Mouse (Mus musculus) heart, embryonic 14.5 days (tissue): ENCODE measurements at regions not wholly inside any gene's neighbourhood (a gene's known extent, or its start where the extent isn't known, plus 50 kb on each side); places are given as distances from the start of the nearest gene placed in this dataset.
"Not testable (repeated sequence)": the region's sequence is repeated elsewhere in the genome, so short reads cannot be mapped to it uniquely, and the experiment has no call there.

Experiments used
- ATAC-seq: fragments of 200-750 bp; cut with Nextera tagmentation; 2 replicates; pipeline ENCODE4 v1.8.0; 2017; ENCODE audit warnings: low read depth, moderate TSS enrichment; ENCODE audit not compliant: insufficient number of reproducible peaks, insufficient read depth, low FRiP score
- H3K27ac ChIP-seq, 2 experiments: fragments of 200-500 bp in 1 of 2; fragments of 300-500 bp in 1 of 2; sonication (generic) in 1 of 2; replicated peaks in 1 of 2; 2 replicates each; pipeline ENCODE4 v1.5.1; 2012 to 2014; ENCODE audit warnings: low read depth in 2 of 2, low read length in 2 of 2, control low read depth in 1 of 2, mild to moderate bottlenecking in 1 of 2, mixed read lengths in 1 of 2; ENCODE audit not compliant: control insufficient read depth in 1 of 2, insufficient read depth in 1 of 2
- H3K27me3 ChIP-seq: fragments of 300-500 bp; sonication (generic); 2 replicates; pipeline ENCODE4 v1.6.1; 2014; ENCODE audit warnings: mild to moderate bottlenecking, low read length, control low read depth; ENCODE audit not compliant: control insufficient read depth, insufficient read depth
- H3K36me3 ChIP-seq: fragments of 300-500 bp; sonication (generic); 2 replicates; pipeline ENCODE4 v1.6.1; 2014; ENCODE audit warnings: mild to moderate bottlenecking, control low read depth, low read length, mixed read lengths; ENCODE audit not compliant: control insufficient read depth, insufficient read depth
- H3K4me1 ChIP-seq, 2 experiments: fragments of 200-500 bp in 1 of 2; fragments of 300-500 bp in 1 of 2; sonication (generic) in 1 of 2; 2 replicates each; pipeline ENCODE4 v1.6.1; 2012 to 2014; ENCODE audit warnings: low read length in 2 of 2, control low read depth in 1 of 2, mixed read lengths in 1 of 2; ENCODE audit not compliant: control insufficient read depth in 2 of 2, insufficient read depth in 2 of 2
- H3K4me2 ChIP-seq: fragments of 300-500 bp; sonication (generic); 2 replicates; pipeline ENCODE4 v1.6.1; 2014; ENCODE audit warnings: mild to moderate bottlenecking, low read length
- H3K4me3 ChIP-seq, 2 experiments: fragments of 200-500 bp in 1 of 2; fragments of 300-500 bp in 1 of 2; sonication (generic) in 1 of 2; 2 replicates each; pipeline ENCODE4 v1.5.1; 2012 to 2014; ENCODE audit warnings: low read length in 2 of 2, mild to moderate bottlenecking in 2 of 2, control low read depth in 1 of 2, low read depth in 1 of 2, moderate library complexity in 1 of 2; ENCODE audit not compliant: control insufficient read depth in 1 of 2, insufficient read depth in 1 of 2
- H3K9ac ChIP-seq: fragments of 300-500 bp; sonication (generic); 2 replicates; pipeline ENCODE4 v1.6.1; 2014; ENCODE audit warnings: mild to moderate bottlenecking, low read length
- H3K9me3 ChIP-seq: fragments of 300-500 bp; sonication (generic); 2 replicates; pipeline ENCODE4 v1.6.1; 2016; ENCODE audit warnings: low read length, control low read depth; ENCODE audit not compliant: control insufficient read depth
- WGBS: fragments of 180-500 bp; shearing (Covaris S2); extraction: QIAGEN DNeasy Blood & Tissue Kit; methylation state at CpG from one replicate; pipeline ENCODE4 v1.1.7; 2014; 5-methylcytosine and 5-hydroxymethylcytosine counted together

- WGBS: 76% methylated on average over 1 of the region's 2 CpGs
- H3K4me1 ChIP-seq: no peaks in the 10 kb centered on the region
- no peak for ATAC-seq
Measured at GRCm38 (mm10) chr1:17545311-17545710, 600.4 kb downstream of the Crisp4 start.

DNA sequence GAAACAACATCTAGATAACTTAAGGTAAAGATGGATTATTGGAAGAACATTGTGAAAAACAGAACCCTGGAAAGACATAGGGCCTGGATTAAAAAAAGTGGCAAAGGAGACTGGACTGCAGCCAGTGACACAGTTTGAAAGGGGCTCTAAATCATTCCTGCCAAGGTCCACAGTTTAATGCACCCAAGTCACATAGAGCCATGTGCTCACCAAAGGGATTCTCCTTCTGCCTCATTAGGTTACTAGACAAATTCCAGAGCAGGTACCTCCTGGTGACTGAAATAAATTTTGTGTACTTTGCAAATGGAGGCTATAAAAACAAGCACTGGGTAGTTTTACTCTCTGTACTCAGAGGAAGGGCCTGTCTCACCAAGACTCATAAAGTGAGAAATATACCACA, 607.5 kb downstream of the Crisp4 start:
- H3K27me3 ChIP-seq: no peaks in the 10 kb centered on the region
- H3K4me1 ChIP-seq: no peaks in the 10 kb centered on the region
- H3K4me2 ChIP-seq: no peak overlapping the region
- no peak for ATAC-seq
- H3K9ac ChIP-seq: no peak overlapping the region
- no peaks in the 10 kb centered on the region for H3K36me3 ChIP-seq
- 0 out of 2 replicates have a peak, but pooled peaks cover 2% of the 10 kb centered on the region for H3K9me3 ChIP-seq
- H3K27ac ChIP-seq: no peak overlapping the region
- no peak overlapping the region for H3K4me3 ChIP-seq

More at GRCm38 (mm10) chr1:17545311-17545710, 600.4 kb downstream of the Crisp4 start:
- Histone ChIP-seq H3K27me3 (no peaks in the 10 kb centered on the region), H3K9ac (no peak overlapping the region), H3K4me3 (no peak overlapping the region), H3K9me3 (no peaks in the 10 kb centered on the region), H3K4me2 (no peak overlapping the region), H3K27ac (no peak overlapping the region), H3K36me3 (no peaks in the 10 kb centered on the region)

- H3K36me3 ChIP-seq, H3K4me2 ChIP-seq, H3K4me3 ChIP-seq, ATAC-seq, H3K27ac ChIP-seq, H3K4me1 ChIP-seq, H3K9ac ChIP-seq, H3K9me3 ChIP-seq, H3K27me3 ChIP-seq: not testable (repeated sequence)
Measured at GRCm38 (mm10) chr1:17531291-17531690, 614.4 kb downstream of the Crisp4 start.

GRCm38 (mm10) chr1:17520118-17520517, 625.6 kb downstream of the Crisp4 start:
- WGBS: 86% methylated on average over 2 of the region's 2 CpGs

DNA sequence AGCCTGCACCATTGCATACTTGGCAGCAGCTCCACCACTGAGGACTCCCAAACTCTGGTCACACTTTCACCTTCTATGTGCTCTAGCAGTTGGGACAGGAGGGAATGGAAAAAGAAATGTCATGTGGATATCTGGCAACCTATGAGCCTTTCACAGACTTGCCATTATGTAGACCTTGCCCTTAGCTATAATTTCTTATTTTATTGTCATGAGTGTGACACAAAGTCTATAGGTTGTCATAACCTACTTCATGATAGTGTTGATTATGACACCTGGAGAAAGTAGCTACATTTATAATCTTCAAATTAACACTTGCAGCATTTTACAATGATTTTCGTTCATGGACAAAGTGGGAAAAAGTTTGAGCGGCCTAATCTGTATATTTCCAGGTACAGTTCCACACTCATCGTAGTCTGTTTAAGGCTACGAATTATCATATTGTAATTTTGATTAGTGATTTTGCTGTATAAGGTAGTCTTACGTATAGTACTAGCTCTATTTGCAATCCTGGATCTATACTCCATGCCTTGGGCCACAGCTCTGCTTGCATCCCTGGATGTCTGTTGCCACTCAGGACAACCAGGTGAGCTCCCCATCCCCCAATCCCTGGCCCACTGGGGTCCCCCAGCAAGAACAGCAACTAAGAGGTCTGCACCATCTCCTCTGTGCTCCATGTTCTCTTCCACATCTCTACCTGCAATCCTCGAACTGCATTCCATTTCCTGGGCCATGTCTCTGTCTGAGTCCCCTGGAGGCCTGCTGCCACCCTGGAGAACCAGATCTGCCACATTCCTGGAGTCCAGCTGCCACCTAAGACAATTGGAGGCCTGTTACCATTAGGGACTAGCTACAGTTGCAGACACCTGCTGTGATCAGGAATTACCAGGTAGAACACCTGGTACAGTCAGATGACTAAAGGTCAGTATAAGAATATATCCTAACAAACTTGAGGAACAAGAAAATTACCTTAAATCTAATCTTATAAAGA, 639.3 kb downstream of the Crisp4 start:
- H3K27ac ChIP-seq: no peak overlapping the region
- ATAC-seq: no peak

More at GRCm38 (mm10) chr1:17520118-17520517, 625.6 kb downstream of the Crisp4 start:
- no peaks in the 10 kb centered on the region for H3K27me3 ChIP-seq
- no peak overlapping the region for H3K27ac ChIP-seq
- H3K4me1 ChIP-seq: no peaks in the 10 kb centered on the region
- H3K36me3 ChIP-seq: no peaks in the 10 kb centered on the region
- no peak overlapping the region for H3K4me2 ChIP-seq
- H3K4me3 ChIP-seq: no peak overlapping the region
- no peak overlapping the region for H3K9ac ChIP-seq
- ATAC-seq: no peak
- no peaks in the 10 kb centered on the region for H3K9me3 ChIP-seq

DNA sequence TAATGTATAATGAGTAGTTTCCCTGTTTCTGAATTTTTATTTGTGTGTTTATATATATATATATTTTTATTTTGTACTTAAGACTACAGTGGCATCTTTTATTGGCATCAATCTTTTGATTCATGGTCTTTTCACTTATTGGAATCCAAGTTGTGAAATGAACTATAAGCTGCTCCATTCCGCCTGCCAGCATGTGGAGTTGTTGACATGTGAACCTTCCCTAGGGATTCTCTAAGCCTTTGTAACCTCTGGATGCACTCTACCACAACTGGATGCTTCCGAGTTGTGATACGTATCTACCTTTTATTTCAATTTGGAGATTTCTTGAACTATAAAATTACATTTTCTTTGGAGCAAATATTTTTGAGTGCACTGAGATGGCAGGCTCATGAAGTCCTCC, 652.1 kb downstream of the Crisp4 start:
- ATAC-seq: no peak
- H3K27me3 ChIP-seq: no peaks in the 10 kb centered on the region

More for the DNA sequence above, 639.3 kb downstream of the Crisp4 start:
- H3K4me3 ChIP-seq: no peak overlapping the region
- WGBS: 74% methylated on average over 6 of the region's 6 CpGs
- H3K4me2 ChIP-seq: no peak overlapping the region
- no peaks in the 10 kb centered on the region for H3K9me3 ChIP-seq
- no peak overlapping the region for H3K9ac ChIP-seq
- H3K27me3 ChIP-seq: no peaks in the 10 kb centered on the region
- no peaks in the 10 kb centered on the region for H3K36me3 ChIP-seq
- H3K4me1 ChIP-seq: no peaks in the 10 kb centered on the region

GRCm38 (mm10) chr1:17489854-17490202, 655.9 kb downstream of the Crisp4 start:
- H3K36me3 ChIP-seq, H3K27ac ChIP-seq, H3K4me2 ChIP-seq, H3K4me3 ChIP-seq, H3K27me3 ChIP-seq, ATAC-seq, H3K4me1 ChIP-seq, H3K9ac ChIP-seq, H3K9me3 ChIP-seq: not testable (repeated sequence)

More for the DNA sequence above, 652.1 kb downstream of the Crisp4 start:
- Histone ChIP-seq H3K27ac (no peak overlapping the region), H3K9me3 (no peaks in the 10 kb centered on the region), H3K4me3 (no peak overlapping the region), H3K36me3 (no peaks in the 10 kb centered on the region), H3K4me2 (no peak overlapping the region), H3K9ac (no peak overlapping the region), H3K4me1 (no peaks in the 10 kb centered on the region)
- WGBS: 79% methylated on average over 3 of the region's 3 CpGs
